Mouse (Mus musculus): ENCODE measurements around the gene Txnrd3.

Txnrd3 gene

DNA sequence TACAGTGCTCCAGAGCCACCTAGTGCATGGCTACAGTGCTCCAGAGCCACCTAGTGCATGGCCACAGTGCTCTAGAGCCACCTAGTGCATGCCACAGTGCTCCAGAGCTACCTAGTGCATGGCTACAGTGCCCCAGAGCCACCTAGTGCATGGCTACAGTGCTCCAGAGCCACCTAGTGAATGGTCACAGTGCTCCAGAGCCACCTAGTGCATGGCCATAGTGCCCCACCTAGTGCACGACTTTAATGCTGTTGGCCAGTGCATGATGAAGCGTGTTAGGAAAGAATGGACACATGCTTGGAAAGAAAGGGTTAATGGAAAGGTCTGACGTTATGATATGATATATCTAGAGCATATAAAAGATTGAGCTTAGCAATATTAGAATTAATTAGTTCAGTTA, 14.6 kb downstream of the Txnrd3 start:
- DNase-seq, result no peak

GRCm38 (mm10) chr6:89658931-89659330, 15.1 kb downstream of the Txnrd3 start:
- no peak for DNase-seq

DNA sequence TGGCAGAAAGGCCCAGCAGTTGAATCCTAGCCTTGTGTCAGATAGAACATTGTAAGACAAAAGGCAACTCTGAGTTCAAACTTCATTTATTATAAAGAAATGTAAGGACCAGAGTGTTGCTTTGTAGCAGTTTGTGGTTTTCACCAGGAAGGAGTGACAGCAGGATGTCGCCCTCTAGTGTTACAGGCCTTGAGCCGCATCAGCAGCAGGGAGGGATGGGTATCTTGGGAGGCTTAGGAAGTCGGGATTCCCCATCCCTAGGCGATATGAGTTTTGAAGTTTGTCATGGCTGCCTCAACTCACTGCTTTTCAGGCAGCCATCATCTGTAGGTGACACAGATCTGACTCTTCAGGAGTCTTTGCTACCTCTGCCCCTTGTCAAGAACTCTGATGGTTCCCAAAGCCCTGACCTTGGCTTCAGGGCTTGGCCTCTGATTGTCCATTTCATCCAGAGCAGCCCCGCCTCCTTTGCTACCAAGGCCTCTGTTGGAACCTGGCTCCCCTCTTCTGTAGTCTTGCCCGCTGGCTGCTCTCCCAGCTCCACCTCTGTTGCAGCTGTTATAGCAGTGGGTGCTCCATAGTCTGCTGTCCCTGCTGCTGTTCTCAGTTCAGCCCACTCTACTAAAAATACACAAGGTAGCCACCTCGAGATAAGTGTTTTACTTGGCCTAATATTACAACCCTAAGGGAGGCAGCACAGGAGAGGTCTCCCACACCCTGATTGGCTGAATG, 16.1 kb downstream of the Txnrd3 start:
- DNase-seq, result peak; percentile 16

GRCm38 (mm10) chr6:89660490-89660889, 16.7 kb downstream of the Txnrd3 start:
- DNase-seq, result no peak

DNA sequence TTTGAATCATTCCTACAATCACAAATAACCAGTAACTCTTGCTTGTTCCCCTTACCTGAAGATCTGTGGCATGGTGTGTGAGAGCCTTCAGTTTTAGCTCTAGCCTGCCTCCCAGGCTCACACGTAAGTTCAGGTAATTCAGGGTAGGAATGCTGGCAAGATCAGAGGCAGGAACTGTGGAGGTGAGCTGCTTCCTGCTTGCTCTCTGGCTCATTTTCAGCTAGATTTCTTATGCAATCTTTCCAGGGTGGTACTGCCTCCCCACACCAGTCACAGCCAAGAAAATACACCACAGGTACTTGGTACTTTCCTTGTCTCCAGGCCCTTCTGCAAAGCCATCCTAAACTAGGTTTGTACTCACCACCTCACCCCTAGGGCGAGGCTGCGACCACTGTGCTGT, 18.7 kb downstream of the Txnrd3 start:
- no peak for DNase-seq

DNA sequence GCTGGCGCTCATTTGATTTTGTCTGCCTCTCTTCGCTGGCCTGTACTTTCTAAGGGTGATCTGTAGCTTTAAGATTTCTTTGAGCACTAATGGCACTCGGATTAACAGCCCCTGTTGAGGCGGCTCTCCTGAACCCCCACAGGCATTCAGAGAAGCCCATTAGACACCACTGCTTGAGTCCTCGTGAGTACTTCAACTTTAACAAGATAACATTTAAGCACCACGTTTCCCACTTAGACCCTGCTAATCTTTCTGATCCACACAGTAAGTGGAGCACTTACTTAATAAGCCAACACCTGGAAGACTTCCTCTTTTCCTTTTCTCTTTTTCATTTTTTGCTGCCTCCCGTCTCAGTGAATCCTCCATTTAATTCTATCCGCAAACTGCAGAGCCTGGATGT, 21.4 kb downstream of the Txnrd3 start:
- no peak for DNase-seq

- no peak for DNase-seq
Observed at GRCm38 (mm10) chr6:89665667-89666066, 21.9 kb downstream of the Txnrd3 start.

DNA sequence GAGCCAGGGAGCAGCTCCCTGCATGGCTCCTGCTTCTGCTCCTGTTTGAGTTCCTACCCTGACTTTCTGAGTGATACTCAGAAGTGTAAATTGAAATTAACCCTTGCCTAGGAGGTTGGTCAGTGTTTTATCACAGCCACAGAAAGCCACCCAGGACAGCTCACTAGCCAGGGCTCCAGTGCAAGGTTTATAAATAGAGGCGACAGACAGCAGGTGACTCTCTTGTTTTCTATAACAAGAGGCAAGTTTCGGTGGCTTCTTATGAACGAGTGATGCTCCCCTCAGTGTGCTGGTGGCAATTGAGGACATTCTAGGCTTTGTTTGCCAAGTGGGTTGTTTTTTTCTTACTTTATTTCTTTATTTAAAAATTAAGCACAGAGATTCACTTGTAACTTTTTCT, 23.2 kb downstream of the Txnrd3 start:
- no peak for DNase-seq

DNA sequence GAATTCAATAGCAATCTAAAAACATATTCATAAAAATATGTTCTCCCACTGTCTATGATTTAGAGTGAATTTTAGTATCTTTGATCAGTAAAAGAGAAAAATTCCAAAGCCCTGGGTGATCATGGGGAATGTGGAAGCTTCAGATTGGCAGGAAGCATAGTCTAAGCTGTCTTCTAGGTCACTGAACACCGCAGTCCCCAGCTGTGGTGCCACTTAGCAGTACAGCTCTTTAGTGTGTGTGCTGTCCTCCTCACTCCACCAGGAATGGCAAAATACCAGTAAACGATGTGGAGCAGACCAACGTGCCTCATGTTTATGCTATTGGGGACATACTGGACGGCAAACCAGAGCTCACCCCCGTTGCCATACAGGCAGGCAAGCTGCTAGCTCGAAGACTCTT, 25.8 kb downstream of the Txnrd3 start:
- no peak for DNase-seq

DNA sequence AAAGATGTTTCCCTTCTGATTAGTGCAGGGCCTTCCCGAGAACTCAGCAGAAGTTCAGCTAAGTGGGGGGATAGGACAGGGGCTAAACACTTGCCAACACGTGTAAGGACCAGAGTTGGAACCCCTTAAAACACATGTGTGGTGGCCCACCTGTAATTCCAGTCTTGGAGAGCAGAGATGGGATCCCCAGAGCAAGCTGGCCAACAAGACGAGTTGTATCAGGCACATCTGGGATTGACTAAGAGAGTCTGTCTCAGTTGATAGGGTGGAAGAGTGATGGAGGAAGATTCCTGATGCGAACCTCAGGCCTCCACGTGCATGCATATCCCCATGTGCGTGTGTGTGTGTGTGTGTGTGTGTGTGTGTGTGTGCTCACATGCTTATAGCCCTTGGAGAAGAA, 27.6 kb downstream of the Txnrd3 start:
- no peak for DNase-seq

GRCm38 (mm10) chr6:89672641-89673040, 28.9 kb downstream of the Txnrd3 start:
- no peak for DNase-seq

DNA sequence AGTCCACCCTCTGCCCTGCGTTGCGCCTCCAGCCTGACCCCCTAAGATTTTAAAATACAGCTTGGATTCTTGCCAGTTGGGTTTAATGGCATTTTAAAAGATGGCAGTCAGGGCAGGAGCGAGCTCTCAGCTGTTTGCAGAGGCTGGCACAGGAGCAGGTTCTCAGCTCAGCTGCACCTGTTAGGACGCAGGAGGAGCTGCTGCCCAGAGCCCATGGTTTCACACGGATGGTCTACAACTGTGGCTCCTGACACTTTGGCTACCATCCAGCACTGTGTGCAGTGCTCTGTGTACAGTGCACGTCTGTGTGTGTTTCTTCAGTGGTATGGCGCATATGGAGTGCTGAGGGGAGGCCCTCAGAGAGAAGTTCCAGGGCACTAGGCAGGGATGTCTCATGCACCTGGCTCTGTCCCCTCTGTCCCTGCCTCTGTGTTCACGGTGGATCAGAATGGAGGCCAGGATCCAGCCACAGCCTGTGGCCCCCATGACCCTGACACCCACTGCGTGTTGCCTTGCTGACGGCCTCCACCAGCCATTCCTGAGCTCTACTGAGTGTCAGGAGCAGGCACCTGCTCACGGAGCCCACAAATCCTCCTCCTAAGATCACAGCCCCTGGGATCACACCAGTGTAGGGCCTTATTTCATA, 29.5 kb downstream of the Txnrd3 start:
- DNase-seq, result no peak

- no peak for DNase-seq
Observed at GRCm38 (mm10) chr6:89678522-89678921, 34.7 kb downstream of the Txnrd3 start.

GRCm38 (mm10) chr6:89679291-89679835, 35.6 kb downstream of the Txnrd3 start:
- peak; percentile 53 for DNase-seq

DNA sequence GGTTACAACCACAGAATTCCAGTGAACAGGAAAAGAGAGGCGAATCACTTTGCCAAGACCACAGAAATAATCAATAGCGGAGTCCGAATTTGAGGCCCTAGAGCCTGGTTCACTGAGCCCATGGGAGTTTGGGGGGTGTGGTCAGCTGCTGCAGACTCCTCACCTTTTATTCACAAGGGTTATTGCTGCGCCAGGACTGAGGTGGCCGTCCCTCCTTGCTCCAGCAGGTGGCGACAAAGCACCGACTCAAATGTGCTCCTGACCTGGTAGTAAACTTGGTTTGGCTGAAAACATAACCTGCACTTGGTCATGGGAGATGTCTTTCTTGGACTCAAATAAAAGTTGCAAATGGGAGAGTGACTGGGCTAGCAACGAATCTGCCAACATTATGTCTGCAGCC, 36.4 kb downstream of the Txnrd3 start:
- DNase-seq, result peak; percentile 67

DNA sequence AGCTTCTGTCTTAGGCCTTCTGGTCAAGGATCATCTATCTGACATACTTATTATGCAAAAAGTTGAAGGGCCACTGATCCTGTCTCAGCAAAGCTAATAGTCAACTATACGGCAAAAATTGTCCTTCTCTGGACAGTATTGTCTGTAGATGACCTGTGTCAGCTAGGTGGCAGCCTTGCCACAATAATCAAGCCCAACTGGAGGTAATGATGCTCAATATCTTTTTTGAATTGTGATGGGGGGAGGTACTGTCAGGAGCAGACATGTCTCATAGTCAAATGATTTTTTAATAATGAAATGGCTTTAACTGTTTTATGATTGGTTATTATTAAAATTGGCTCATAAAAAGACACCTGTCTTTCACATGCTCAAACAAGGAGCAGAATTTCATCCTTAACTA, 40.4 kb downstream of the Txnrd3 start:
- no peak for DNase-seq

DNA sequence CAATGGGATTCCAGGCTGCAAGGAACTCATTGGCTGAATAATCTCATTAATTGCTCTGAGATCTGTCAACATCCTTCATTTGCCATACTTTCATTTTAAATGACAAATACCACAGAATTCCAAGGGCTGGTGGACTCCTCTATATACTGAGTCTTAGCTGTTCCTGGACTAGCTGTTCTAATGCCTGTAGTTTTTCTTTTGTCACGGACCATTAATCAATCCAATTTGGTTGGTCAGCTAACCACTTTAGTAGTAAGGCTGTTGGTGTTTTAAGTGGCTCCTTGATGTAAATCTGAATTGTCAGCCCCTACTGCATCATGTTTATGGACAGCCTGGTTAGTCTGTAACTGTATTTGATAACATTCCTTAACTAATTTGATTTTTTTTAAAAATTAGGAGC, 43.3 kb downstream of the Txnrd3 start:
- DNase-seq, result no peak

- no peak for DNase-seq
Observed at GRCm38 (mm10) chr6:89706624-89707023, 62.8 kb downstream of the Txnrd3 start.

DNA sequence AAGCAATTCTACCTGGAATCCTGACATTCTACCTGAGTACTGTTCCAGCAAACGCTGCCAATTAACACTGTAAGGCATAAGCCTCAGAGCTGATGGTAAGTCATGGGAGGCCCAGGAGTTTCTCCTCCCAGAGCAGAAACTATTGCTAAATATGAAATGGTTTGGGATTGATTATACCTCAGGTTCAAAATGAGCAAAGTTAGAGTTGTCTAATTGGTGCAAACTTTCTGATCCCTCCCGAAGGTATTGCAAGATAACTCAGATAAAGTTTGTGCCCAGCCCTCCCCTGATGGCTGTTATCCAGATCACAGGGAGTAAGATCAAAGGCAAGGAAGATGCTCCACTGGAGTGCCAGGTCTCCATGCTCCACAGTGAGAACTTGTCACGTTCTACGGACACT, 63.5 kb downstream of the Txnrd3 start, which contains the start of gene Vmn1r40:
TSS of gene Vmn1r40 (plus strand) at position 301 of the 400 bp plus-strand sequence.
- DNase-seq, result no peak

DNA sequence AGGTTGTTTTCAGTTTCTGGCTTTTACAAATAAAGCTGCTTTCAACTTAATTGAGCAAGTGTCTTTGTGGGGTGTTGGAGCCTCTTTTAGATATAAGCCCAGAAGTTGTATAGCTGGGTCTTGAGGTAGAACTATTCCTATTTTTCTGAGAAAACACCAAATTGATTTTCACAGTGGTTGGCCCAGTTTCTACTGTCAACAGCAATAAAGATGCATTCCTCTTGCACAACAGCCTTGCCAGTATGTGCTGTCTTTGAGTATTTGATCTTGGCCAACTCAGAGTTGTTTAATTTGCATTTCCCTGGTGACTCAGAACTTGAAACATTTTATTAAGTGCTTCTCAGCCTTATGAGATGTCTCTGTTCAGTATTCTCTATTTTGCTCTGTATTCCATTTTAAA, 74.3 kb downstream of the Txnrd3 start:
- no peak for DNase-seq
